Mouse (Mus musculus) thymus, adult 2 months (tissue): ENCODE measurements at regions not wholly inside any gene's neighbourhood (a gene's known extent, or its start where the extent isn't known, plus 50 kb on each side); places are given as distances from the start of the nearest gene placed in this dataset.

Experiments
- DNase-seq: peaks from one replicate; pipeline ENCODE4 v3.0.0; 2021
- H3K27ac ChIP-seq: fragments of 200-500 bp; 2 replicates; pipeline ENCODE4 v1.5.1; 2012; ENCODE audit warnings: low read length, control low read depth; ENCODE audit not compliant: control insufficient read depth, insufficient read depth
- H3K27me3 ChIP-seq: fragments of 200-500 bp; 2 replicates; pipeline ENCODE4 v1.6.1; 2012; ENCODE audit warnings: mild to moderate bottlenecking, low read length, moderate library complexity, mixed read lengths; ENCODE audit not compliant: control insufficient read depth, insufficient read depth
- H3K36me3 ChIP-seq: fragments of 200-500 bp; 2 replicates; pipeline ENCODE4 v1.6.1; 2012; ENCODE audit warnings: mild to moderate bottlenecking, low read length, moderate library complexity; ENCODE audit not compliant: control insufficient read depth, insufficient read depth
- H3K4me1 ChIP-seq: fragments of 200-500 bp; replicated peaks from 2 replicates; pipeline ENCODE4 v1.6.1; 2012; ENCODE audit warnings: low read length; ENCODE audit not compliant: control insufficient read depth, insufficient read depth
- H3K4me3 ChIP-seq: fragments of 200-500 bp; 2 replicates; pipeline ENCODE4 v1.5.1; 2012; ENCODE audit warnings: mild to moderate bottlenecking, low read length, control low read depth, moderate library complexity; ENCODE audit not compliant: control insufficient read depth, insufficient read depth
- CTCF ChIP-seq: fragments of 200-500 bp; IDR thresholded peaks from 2 replicates; pipeline ENCODE4 v1.5.1; 2012; ENCODE audit warnings: mild to moderate bottlenecking, control low read depth, low read length, moderate library complexity, borderline replicate concordance; ENCODE audit not compliant: control insufficient read depth, poor library complexity, insufficient read depth; ENCODE audit errors: extremely low read depth
- POLR2A ChIP-seq: fragments of 200-500 bp; IDR thresholded peaks from 2 replicates; pipeline ENCODE4 v1.6.1; 2012; ENCODE audit warnings: mild to moderate bottlenecking, low read length, control low read depth, moderate library complexity; ENCODE audit not compliant: control insufficient read depth, poor library complexity, insufficient read depth; ENCODE audit errors: extremely low read depth
- WGBS: fragments of 180-500 bp; shearing (Covaris S2); methylation state at CpG from one replicate; pipeline ENCODE4 v1.1.7; 2018; 5-methylcytosine and 5-hydroxymethylcytosine counted together

DNA sequence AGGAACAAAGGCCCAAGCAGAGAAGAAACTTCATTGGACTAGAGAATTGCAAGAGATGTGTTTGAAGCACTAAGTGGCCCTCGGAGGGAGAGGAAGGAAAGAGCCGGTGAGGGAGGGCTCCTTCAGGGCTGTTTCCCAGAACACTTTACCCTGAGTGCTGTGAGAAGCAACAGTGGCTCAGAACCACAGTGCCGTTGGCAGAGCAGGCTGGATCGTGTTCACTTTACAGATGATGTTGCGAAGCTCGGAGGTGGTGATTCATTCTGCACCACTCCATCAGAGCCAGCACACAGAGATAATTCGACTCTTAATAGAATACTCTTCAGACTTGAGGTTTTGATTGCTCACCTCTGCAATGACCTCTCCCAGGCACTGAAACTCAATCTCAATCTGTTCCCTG lies 58.2 kb upstream of the Cep78 start:
- Histone ChIP-seq H3K4me3 (no peak overlapping the region), H3K27ac (no peak overlapping the region), H3K27me3 (no peaks in the 10 kb centered on the region), H3K36me3 (no peaks in the 10 kb centered on the region), H3K4me1 (no peaks in the 10 kb centered on the region)
- DNase-seq: no peak
- no peak for TF ChIP-seq POLR2A
- no peak for TF ChIP-seq CTCF
- WGBS: 89% methylated on average over 7 of the region's 7 CpGs

DNA sequence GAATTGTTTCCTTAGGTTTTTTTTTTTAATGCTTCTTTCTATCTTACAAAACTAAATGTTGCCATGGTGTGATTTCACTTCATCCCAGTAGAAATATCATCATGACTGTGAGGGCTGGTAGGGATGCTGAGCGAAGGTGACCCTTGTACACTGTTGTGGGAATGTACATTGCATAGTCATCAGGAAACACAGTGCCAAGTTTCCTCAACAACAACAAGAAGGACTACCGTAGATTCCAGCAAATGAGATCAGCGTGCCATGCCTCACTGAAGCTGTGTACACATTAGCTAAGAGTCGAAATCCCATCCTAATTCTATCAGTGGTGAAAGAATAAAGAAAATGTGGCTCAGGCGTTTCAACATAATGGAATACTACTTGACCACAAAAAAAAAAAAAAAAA lies 57.1 kb upstream of the Cep78 start:
- no peak for DNase-seq
- 92% methylated on average over 5 of the region's 5 CpGs for WGBS
- no peak for TF ChIP-seq POLR2A
- no peak for TF ChIP-seq CTCF
- H3K27ac ChIP-seq: no peak overlapping the region
- H3K36me3 ChIP-seq: no peaks in the 10 kb centered on the region
- H3K27me3 ChIP-seq: no peaks in the 10 kb centered on the region
- H3K4me1 ChIP-seq: no peaks in the 10 kb centered on the region
- no peak overlapping the region for H3K4me3 ChIP-seq

- Histone ChIP-seq H3K4me3 (no peak overlapping the region), H3K27me3 (no peaks in the 10 kb centered on the region), H3K4me1 (no peaks in the 10 kb centered on the region), H3K36me3 (no peaks in the 10 kb centered on the region), H3K27ac (no peak overlapping the region)
- TF ChIP-seq CTCF (no peak), POLR2A (no peak)
- DNase-seq: no peak
- 89% methylated on average over 12 of the region's 12 CpGs for WGBS
Measured at GRCm38 (mm10) chr19:16037806-16038205, 53.0 kb upstream of the Cep78 start.
